Mouse (Mus musculus) megakaryocyte, adult 5-6 weeks (primary cell): ENCODE results near the gene Foxn4. TPM values are rescaled to one million over a fixed set of nuclear protein-coding genes. Genes with fewer than 3 reads are reported as not detected.
A peak's percentile ranks its signal among the peaks of the same experiment; 100 is the strongest.

ENCODE experiments used
- ATAC-seq: 2 replicates; pipeline ENCODE4 v1.8.0; 2016; ENCODE audit warnings: mild to moderate bottlenecking, inconsistent platforms; ENCODE audit not compliant: poor library complexity, severe bottlenecking
- total RNA-seq, 2 experiments: library from RNA; stranded (forward) in 1 of 2; stranded (reverse) in 1 of 2; fragments of 153-499, 151-499 nt in 1 of 2; fragments of 221-1000, 200-1000 nt in 1 of 2; gene quantifications; 2 replicates each; pipeline versions ENCODE4 v1.2.3 to v1.2.4; 2015 to 2017

Foxn4 gene
- total RNA-seq (2015) (not detected in 2 replicates), total RNA-seq (2017) (not detected in 2 replicates)

DNA sequence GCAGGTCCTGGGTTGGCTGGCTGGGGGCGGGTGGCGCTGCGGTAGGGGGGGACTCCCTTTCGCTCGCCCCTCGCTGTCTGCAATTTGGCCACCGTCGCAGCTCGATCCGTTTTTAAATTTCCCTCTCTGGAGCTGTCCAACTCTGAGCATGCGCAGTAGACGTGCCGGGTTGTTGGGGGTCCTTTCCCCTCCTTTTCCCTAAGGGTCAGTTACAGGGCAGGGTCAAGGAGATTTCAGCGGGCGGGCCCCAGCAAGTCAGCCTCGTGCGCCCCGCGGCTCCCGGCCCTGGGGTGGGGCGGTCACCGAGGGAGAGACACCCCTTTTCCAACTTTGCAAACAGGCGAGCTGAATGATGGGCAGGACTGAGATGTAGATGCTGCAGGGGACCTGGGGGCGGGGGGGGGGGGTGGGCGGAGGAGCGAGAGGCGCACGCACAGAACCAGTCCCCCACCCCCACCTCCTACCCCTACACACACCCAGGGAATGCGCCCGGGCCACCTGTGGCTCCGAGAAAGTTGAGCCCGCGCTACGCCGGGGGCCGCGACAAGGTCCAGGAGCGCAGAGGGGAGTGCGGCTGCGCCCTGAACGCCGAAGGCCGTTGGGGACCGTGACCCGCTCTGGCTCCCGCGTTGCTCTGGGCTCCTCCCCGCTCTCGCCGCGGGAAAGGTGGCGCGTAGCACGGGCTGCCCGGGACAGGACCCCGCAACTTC, at the start of gene Foxn4:
Gene Foxn4 (minus strand): TSS at position 115 of the 710 bp plus-strand sequence.
- ATAC-seq: no peak

DNA sequence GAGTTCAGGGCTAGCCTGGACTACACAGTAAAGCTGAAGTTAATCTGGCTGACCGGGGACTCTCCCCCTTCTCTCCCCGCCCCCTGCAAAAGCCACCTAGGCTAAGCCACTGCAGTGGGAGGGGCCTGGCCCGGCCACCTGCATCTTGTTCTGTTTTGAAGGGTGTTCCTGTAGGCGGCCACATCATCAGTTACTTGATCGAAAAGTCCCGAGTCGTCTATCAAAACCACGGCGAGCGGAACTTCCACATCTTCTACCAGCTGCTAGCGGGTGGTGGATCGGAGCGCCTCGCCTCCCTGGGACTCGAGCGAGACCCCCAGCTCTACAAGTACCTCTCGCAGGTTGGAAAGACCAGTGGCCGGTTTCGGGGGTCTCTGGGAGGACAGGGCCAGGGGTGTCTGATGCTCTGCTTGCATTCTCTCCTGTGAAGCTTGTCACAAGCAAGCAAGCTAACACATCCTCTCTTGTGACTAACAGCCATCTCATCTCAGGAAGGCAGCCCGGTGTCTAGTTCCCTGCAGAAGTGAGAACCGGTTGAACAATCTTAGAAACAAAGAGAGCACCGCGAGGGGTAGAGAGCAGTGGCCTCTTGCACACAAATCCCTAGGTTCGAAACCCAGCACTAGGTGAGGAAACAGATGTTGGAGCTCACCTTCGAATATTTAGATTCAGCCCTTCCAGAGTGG, 49.6 kb upstream of the Foxn4 start:
- peak; percentile 66 for ATAC-seq

DNA sequence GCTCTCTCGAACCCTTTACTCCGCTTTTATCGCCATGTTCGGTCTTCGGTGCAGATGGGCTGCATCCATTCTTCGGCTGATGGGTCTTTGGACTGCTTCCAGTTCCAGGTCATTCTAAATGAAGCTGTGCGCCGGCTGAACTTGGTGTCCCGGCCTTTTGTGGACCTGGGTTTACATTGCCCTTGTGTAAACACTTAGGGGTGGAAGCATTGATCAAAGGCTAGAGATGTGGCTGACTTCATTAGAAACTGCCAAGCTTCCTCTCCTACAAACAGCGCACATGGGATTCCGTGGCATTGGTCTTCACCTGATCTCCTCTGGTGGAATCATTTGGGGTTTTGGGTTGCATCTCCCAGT, 36.1 kb upstream of the Foxn4 start:
- no peak for ATAC-seq

DNA sequence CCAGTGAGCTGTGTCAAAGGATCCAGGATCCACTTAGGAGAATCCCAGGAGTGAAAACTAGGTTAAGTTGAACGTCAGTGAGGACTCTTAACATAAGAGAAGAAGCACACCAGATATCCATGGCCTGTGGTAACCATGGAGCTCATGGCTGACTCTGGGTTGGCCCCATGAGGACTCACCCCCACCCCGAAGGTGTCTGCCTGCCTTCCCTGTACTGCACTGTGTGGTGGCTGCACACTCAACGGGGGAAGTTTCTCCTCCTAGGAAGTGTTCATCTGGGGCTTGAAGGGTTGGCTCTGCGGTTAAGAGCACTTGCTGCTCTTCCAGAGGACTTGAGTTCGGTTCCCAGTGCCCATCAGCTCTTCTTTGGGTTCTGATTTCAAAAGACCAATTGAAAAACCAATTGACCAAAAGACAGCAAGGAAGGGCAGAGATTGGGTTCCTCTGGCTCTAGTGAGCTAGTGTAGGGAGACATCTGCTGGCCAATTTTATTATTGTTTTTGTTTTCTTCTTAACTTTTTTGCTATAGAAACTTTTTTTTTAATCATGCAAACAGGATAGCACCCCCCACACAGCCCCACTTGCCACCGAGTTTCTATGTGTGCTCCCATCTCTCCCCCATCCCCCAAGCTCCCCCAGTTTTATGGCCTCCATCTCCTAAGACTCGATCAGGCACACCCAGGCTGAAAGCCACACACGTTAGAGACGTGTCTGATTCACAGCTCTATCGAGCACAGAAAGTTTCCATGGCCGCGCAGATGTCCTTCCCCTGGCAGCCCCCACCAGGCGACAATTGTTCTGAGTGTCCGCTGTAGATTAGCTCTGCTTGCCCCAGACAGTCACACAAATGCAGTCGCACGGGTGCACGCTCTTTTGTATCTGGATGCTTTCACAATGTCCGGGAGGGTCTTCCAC, 35.4 kb upstream of the Foxn4 start:
- no peak for ATAC-seq

DNA sequence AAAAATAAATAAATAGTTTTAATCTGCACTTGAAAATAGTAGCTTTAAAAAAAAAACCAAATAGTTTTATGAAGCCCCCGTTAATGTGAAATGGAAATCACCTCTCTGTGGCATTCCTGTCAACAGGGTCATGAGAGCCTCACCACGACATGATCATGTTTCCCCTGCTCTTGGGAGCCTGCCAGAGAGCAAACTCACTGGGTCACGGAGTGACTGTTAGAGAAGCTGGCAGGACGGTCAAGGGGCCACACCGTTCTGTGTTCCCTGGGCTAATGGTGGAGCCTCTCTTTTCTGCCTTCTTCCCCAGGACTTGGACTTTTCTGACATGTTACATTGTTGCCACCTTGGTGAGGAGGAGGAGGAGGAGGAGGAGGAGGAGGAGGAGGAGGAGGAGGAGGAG, 32.9 kb upstream of the Foxn4 start:
- no peak for ATAC-seq

DNA sequence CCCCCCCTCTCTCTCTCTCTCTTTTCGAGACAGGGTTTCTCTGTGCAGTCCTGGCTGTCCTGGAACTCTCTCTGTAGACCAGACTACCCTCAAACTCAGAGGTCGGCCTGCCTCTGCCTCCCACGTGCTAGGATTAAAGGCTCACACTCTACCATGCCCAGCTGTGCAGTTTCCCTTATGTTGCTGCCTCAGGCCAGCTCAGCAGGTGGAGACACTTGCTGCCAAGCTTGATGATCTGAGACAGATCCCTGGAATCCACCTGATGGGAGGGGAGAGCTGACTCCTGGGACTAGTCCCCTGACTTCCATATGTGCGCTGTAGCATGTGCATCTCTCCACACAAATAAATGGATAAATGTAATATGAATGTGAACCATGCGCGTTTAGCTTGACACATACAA, 29.6 kb upstream of the Foxn4 start:
- ATAC-seq: no peak

DNA sequence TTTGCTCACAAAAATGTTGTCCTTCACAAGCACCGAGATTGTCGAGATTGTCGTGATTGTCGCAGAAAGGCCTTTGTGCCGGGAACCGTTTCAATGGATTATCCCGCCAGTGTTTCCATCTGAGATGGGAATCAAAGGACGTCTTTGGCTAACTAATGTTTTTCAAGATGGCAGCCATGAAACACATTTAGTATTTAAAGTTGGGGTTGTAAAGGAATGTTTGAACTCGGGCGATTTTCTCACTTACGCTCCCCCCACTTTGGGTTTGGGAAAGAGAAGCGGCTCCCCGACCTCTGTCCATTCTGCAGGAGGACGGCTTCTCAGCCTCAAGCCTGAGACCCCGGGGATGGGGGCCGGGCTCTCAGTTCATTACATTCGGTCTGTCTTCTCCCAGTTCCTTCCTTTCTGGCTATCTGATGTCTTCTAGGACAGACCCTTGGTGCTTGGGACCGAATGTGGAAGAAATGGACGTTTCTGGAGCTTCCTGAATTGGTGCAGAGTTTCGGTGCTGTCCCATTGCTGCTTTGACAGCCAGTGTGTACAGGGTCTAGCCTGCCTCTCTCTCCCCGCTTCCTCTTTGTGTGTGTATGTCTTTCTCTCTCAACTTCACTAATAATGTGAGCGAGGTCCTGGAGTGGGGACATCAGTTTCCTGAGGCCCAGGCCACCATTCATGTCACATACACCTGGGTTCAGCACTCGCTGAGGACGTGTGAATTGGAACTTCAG, 26.4 kb upstream of the Foxn4 start:
- no peak for ATAC-seq

DNA sequence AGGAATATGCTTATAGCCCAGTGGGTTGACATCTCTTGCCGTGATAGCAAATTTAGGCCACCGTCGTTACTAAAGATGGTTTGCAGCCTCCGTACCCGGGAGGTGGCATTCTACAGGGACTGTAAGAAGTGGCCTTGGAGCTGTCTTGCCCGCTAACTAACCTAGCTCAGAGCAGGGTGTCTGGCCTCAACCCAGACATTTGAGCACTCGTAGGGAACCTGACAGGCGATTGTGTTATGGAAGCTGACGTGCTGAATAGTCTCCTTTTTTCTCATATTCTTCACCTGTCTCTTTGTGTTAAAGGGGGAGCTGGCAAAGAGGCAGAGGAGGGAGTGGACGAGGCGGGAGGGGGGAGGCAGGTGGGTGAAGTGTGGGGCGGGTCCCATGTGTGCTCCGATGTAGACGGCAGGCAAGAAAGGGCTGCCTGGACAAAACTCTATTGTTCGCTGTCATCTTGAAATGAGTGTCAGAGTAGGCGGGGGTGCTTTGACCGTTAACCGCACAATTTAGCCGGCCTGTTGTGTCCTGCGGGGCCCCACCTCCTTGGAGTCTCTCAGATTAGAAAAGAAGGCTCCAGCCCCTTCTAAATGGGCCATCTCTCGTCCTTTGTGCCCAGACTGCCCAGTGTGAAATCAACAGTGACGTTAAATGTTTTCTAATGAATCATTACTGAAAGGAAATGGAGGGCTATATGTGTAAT, 25.7 kb upstream of the Foxn4 start:
- ATAC-seq: no peak

DNA sequence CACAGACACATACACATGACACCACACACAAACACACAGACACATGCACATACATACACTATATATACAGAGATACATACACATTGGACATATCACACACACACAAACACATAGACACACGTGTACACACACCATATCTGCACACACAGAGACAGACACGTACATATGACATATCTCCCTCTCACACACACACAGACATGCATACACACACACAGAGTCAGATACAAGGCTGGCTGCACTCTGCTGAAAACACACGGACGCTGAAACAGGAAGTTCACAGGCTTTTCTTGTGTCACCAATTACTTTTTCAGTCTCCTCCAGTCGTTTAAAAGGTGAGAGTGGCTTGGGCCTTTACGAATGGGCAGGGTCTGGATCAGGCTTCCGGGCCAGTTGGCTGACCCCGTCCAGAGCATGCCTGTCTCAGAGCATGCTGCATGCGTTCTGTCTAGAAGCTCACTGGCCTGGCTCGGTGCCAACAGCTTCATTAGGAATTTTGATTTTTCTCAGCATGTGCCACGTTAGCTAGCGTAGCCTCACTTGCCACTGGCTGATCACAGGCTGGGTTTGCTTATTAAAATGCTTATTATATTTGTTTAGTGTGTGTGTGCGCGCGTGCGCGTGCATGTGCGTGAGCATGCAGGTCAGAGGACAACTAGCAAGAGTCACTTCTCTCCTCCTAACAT, 24.7 kb upstream of the Foxn4 start:
- no peak for ATAC-seq

DNA sequence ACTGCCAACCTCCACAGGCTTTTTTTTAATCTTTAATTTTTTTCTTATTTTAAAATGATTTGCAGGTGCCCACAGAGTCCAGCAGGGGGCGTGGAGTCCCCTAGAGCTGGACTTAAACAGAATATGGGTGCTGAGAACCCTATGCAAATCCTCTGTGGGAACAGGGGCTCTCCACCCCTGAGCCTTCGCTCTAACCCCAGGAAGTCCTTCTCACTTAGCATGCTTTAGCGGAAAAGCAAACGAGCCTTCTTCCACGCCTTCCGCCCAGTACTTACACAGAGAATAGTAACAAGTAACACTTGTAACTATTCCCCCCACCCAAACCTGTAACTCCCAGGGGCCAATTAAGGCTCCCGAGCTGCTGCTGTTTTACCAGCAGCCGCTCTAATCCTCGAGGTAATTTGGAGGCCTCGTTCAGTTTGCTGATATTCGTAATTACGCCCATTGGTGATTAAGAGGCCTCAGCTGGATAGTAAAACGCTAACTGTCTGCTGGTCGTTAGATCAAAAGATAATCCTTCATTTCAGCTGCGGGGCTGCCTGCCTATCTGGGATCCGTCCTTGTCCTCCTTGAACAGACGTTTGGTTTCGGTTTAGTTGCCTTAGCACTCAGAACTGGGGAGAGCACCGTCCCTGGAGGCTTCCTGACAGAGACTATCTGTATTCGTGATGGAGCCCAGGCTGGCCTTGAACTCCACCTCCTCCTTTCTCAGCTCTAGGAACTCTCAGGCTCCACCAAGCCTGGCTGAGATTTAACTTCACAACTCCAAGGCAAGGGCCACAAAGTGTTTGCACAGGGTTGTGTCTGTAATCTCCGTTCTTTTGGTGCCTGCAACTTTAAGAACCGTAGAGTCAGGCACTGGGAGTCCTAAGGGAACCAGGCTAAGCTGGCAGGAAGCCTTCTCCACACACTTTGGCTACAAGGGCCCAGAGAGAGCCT, 23.4 kb upstream of the Foxn4 start:
- no peak for ATAC-seq

DNA sequence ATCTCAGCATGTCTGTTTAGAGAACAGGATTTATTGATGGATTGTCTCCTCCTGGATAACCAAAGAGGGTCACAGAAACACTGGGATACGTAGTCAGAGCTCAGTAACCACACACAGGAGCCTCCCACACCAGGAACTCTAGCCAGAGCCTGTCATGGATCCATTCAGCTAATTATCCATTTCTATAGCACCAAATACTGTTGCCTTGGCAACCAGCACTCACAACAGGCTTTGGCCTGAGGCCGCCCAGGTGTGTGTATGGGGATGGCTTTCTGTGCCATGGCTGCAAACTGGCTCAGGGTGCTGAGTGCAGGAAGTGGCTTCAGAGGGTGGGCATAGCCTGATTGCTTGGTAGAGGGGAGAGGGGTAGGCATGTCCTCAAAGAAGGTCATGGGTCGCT, 16.4 kb upstream of the Foxn4 start:
- no peak for ATAC-seq

DNA sequence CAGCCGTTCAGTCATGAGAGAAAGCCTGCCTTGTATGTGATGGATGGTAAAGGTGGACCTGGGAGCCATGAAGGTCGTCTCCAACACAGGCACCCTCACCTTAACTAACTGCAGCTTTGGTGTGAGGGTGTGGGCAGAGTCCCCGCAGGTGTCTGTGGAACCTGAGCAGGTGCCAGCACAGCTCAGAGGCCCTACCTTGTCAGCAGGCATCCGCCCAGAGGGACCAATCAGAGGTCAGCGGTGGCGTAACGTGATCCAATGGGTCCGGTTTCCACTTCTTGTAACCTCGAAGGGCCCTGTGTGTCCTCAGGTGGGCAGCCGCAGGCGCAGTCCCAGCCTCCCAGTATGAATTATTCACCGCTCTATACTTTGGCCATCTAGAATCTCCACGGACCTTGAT, 15.3 kb upstream of the Foxn4 start, which contains the start of gene Myo1h:
Gene Myo1h (plus strand): TSS at position 293 of the 400 bp plus-strand sequence.
- ATAC-seq: no peak

DNA sequence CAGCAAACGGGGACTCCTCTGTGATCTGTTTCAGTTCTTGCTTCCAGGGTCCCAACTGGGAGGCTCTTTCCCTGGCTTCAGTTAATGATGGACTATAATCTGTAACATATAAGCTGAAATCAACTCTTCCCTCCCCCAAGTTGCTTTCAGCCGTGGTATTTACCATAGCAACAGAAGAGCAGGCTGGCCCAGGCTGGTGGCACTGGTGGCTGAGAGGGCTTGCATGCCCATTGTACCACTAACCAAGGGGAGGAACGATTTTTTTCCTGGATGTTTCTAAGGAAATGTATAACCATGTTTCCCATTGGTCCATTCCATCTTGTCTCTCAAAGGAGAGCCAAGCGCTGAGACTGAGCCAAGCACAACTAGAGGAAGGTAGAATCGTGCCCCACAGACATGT, 14.8 kb upstream of the Foxn4 start:
- no peak for ATAC-seq

DNA sequence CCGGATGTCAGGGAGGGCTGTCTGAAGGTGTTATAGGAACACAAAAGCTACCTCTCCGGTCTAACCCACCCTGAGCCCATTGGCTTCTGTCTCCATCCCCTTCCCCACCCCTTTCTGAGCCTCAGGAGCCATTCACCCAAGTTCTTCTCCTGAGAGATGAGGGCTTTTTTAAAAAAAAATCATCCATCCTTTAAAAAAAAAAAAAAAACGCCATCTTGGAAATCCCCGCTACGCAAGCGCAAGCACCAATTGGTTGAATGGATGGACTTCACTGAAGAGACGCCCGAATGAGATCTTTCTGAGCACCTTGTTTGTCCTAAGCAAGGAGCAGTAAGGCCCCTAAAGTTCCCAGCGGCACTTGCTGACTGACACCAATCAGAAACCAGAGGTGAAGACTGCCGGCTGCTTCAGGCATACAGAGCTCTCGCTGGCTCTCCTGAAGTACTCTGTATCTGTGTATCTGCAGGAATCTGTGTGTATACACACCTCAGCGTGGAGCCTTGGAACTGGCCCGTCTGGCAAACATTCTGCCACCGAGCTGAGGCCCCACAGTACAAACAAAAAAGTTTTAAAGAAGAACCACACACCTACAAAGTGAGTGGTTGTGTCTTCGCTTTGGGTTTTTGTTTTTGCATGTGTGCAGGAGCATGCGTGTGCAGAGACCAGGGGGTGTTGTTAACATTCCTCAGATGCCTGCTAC, 13.4 kb upstream of the Foxn4 start:
- no peak for ATAC-seq

DNA sequence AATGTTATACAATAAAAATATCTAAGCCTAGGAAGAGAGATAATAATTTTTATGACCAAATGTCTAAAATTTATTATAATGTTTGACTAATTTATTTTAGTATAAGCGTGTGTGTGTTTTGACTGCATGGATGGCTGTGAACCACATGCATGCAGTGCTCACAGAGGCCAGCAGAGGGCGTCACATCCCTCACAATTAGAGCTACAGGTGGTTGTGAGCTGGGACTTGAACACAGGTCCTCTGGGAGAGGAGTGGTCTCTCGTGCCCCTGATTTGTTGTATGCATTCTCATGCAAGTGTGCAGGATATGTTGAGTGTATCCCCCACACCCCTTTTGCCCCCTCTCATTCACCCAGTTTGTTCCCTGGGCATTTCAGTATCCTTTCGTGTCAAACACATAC, 12.5 kb upstream of the Foxn4 start:
- ATAC-seq: no peak

DNA sequence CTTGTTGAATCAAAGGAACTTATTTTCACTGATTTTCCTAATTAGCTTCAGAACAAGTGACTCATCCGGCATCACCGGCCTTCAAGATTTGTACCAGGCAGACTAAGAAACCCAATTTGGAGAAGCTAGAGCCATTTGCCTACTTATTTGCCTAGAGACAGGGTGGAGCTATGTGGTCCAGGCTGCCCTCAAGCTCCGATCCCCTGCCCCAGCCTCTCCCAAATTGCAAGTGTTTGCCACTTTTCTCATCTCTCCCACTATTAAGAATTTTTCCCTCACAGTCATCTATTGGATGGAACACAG, 11.7 kb upstream of the Foxn4 start:
- ATAC-seq: no peak

DNA sequence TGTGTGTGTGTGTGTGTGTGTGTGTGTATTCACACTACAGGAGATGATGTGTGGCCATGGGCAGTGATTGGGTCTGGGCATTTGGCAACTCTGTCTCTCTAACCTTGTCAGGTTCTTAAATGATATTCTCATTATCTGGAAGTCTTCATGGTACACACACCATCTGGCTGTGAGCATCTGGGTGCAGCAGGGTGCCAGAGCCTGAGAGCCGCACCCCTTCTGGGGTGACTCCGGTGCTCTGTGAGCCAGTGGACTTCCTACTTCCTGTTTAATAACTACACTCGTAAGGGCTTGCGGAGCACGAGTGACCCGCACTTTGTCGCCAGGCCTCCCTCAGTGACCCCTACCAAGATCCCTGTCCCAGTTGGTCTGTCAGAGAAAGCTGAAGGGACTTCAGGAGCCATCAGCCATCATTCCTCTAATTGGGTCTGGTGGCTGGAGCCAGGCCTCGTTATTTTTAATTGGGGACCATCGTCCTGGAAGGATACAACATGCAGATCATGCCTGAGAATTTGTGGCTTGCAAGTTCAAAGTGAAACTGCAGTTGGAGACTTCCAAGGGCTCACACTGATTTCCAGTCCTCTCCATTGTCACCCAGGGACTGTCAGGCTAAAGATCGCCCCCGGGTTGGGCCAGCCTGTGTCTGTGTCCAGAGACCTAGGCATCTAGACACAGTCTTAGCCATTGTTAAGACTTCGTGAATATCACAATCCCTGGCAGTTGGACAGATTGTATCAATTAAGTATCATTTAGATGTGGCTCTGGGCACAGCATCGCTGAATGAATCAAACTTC, 11.2 kb upstream of the Foxn4 start:
- ATAC-seq: no peak
